Mouse (Mus musculus): Measurements from ENCODE around the gene Prpf3.

GRCm38 (mm10) chr3:95882816-95883425 is 27.2 kb upstream of the Prpf3 start:
- TF ChIP-seq CTCF (conservative IDR thresholded peaks at IDR 0.05; ENCODE audit: low read length) (no peak), POU5F1 (IDR thresholded peaks at IDR 0.05; ENCODE audit: borderline replicate concordance, low read length) (no peak)

Measured in E14TG2a.4 (cell line).